Mouse (Mus musculus): Measurements from ENCODE around the gene Sardh.

Sardh gene

DNA sequence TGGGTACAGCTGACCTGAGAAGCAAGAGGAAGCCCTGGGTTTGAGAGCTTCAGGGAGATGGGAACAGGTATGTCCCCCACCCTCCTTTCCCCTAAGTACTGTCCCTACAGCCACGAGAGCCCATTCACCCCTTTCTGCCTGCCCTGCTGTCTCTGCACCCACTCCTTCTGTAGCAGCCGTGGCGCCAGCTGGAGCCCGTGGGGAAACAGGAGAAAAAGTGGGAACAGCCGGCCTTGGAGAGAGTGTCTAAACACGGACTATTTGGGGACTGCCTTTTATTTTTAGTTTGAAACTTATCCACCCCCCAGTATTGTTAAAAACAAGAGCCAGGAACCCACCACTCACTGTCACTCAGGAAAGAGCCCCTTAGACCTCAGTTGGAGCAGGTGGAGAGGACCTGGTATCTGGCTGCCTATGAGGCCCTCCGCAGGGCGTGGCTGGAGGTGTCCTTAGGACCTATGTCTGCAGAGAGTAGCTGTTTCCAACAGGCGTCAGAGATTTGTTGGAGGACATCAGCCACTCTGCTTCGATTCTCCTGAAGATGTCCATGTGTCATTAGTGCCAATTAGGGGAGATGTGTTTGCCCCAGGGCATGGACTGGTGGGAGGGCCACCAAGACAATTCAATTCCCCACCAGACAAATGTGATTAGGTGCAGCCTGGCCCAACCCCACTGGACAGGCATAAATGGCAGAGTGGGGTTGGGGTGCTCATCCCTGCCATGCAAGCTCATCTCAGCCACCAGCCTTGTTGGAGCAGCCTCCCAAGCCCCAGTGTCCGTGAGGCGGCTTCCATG lies 83.1 kb downstream of the Sardh start, which contains the start of gene Dbh:
Gene Dbh, plus strand, starts transcription at position 438 of the 795 bp plus-strand sequence.
- DNase-seq = no peak

DNA sequence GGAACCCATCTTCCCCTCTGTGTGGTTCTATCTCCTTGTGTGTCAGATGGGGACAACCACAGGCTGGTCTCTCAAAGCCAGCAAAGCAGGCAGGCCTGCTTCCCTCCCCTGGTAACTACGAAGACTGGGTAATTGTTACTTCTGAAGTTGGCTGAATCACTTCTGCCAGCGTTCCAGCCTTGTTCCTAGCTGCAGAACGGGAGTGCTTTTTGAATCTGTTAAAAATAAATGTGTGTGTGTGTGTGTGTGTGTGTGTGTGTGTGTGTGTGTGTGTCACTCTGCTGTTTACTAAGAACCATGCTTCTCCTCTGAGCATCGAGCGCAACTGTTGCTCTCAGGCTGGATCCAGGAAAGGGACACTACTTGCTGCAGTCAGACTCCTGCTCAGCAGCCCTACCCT lies 84.3 kb downstream of the Sardh start:
- no peak for DNase-seq

DNA sequence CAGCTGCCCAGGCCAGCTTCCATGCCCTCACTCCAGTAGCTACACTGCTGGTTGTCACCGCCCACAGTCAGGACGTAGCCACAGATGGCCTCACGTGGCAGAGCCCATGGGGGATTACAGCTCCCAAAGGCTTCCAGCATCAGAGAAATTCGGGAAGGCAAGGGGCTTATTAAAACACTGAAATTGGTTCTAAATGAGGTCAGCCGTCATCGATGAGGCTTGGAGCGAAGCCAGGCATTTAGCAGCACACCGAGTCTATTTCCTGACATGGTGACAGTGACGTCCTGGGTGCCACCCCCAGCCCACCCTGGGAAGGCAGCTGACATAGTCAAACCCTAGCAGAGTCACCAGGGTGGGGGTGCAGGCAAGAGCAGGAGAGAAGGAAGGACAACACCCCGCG lies 85.5 kb downstream of the Sardh start:
- DNase-seq = no peak

DNA sequence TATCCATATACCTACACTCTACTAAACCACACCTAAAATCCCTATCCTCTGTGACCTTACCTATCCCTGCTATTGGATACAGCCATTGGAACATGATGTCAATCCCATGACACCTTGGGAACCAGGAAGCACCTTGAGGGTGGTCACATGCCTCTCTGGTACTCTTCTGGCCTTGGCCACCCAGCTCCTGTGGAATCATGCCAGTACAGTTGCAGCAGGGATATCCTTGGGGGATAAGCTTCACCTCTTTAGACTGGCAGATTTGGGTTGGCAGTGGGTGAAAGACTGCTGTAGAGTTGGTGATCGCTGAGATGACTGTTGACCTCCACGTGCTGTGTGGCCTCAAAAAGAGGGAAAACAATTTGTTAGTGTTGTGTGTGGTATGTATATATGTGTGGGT lies 86.6 kb downstream of the Sardh start:
- DNase-seq = no peak

DNA sequence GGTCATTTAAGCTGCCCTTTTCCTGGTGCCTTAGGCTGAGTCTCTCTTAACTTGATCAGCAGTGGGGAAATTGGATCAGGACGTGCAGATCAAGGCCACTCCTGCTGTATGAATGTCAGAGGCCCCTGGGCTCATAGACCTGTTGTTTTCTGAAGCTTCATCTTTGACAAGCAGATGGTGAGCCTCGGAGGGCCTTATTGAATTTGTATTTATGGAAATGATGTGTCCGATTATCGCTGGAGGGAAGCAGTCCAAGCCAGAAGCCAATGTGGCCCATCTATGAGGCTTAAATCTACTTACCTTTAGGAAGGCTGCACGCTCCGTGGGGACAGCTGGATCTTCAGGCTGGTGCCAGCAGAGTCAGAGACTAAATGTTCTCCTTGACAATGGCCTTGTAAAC lies 91.5 kb downstream of the Sardh start:
- no peak for DNase-seq

DNA sequence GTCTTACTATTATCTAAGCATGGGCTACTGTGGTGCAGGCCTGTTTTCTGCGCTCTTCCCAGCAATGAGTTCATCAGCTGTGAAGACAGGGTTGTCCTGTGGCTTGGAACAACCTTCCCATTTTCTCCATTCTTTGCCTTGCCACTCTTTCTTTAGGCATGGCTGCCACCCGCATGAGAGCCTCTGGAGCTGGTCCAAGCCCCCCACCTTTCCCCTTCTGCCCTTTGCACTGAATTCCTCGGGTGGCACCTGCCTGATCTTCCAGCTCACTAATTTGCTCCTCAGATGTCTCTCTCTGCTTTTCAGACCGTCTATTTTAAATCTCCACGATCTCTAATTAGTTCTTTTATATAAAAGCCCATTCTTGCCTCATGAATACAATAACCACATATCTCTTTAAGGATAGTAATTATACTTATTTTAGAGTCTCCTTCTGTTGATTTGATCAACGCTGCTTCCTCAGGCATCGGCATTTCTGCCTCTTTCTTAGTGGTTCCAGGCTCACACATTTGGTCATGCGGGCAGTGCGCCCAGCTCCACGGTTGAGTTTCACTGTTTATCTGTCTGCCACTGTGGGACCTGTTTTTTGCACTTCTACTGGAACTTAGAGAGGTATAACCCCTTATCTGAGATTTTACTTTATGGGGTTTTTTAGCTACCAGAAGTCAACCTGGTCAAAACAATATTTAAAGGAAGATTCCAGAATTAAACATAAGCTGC lies 93.5 kb downstream of the Sardh start:
- DNase-seq = no peak

DNA sequence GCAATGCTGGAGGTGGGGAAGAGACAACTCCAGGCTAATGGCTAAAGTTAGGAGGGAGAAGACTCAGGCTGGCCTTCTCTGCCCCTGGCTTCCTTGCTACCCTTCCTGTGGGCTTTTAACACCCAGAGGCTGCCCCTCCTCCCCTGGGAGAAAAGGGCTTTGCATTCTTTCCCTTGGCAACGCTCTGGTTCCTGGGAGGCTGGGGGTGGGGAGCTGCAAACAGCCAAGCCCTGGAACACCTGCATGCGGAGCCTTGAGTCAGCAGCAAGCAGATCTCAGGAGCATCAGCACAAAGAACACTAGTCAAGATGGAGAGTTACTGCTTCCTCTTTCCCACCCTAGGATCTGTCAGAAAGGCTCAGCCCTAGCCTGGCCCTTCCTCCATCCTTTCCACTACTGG lies 98.7 kb downstream of the Sardh start:
- DNase-seq = no peak

DNA sequence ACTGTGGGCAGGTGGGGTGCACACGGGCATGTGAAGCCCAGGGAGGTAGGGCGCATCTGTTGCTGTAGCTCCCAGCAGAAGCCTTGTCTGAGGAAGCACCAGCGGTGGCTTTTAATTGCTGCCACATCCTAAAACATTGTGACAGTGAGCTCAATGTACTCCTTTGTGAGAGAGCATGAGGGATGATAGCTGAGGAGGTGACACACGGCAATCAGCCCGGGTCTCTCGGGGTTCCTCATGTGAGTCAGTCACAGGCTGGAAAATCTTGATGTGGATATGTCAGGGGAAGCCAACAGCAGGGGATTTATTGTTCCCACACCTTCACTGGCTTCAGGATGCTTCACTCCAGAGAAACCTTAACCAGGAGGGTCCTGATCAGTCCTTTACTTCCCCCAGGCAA lies 101.3 kb downstream of the Sardh start:
- no peak for DNase-seq

DNA sequence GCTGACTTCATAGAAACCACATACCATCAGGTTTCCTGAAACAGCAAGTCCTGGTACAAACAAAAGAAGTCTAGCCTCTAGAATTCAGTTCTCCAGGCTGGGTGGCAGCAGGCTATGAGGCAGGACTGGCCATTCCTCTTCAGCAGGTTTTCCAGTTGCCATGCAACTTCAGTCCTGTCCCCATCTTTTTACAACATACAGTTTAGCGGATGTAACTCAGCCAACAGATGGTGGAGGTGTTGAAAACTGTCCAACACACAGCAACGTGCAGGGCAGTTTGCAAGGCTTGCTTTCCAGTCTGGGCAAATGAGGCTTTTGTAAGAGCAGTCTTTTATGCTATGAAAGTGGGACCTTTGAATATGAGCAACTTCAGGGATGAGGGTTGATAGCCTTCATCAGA lies 103.2 kb downstream of the Sardh start:
- no peak for DNase-seq

DNA sequence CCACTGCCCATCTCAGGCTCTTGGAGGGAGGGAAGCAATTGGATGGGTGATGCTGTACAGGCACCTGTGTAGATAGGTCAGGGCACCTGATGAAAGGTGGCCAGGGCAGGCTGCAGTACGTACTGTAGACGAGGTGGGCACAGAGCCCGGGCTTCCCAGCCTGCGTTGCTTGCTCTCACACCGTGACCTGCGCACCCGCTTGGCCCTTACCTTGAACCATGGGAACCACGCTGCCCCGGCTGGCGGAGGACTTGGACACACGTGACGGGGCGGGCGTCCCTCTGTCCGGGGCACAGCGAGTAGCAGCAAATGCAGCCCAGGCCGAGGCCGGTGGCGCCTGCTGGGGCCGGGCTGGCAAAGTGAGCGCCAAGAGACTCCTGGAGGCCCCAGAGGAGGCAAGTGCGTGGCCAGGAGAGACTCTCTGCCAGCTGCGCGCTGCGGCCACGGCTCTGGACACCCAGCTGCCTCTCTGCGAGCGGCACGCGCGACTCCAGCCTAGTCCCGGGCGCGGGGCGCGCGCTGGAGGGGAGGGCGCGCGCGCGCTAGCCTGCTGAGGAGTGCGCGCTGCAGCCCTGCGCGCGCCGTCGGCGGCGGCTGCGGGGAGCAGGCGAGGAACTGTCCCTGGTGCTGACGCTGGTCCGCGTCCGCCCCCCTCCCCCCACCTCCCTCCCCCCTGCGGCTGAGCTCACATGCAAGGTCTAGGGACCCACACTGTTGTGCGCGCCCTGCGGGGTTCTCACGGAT lies 106.0 kb downstream of the Sardh start, which contains the start of gene Fam163b:
Gene Fam163b, minus strand, starts transcription at position 542 of the 744 bp plus-strand sequence.
- DNase-seq = peak; percentile 48

All from lung, postnatal 10 days (tissue).